Mouse (Mus musculus) heart, adult 2 months (tissue): ENCODE measurements around the gene Snw1.

ENCODE experiments used
- CTCF ChIP-seq: fragments of 200-600 bp; IDR thresholded peaks from 2 replicates; pipeline ENCODE4 v1.8.1; 2022; ENCODE audit warnings: antibody characterized with exemption, mild to moderate bottlenecking, moderate library complexity
- EP300 ChIP-seq: fragments of 200-500 bp; IDR thresholded peaks from 2 replicates; pipeline ENCODE4 v1.6.1; 2011; ENCODE audit warnings: low read depth, low read length, control low read depth; ENCODE audit not compliant: insufficient read depth
- POLR2A ChIP-seq: fragments of 200-500 bp; IDR thresholded peaks from 2 replicates; pipeline ENCODE4 v1.6.1; 2011; ENCODE audit warnings: mild to moderate bottlenecking, low read depth, low read length, control low read depth; ENCODE audit not compliant: insufficient read depth

DNA sequence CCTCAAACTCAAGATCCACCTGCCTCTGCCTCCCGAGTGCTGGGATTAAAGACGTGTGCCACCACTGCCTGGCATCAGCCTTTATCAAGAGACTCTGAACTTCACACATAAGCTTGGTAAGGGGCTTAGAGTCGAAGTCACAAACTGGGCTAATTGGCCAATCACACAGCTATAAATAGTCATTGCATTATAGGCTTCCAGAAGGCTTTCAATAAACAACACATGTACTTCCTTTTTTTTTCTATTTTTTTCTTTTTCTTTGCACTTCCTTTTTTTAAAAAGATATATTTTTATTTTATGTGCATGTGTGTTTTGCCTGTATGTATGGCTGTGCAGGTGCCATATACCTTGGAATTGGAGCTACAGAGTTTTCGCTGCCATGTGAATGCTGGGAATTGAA, 56.7 kb downstream of the Snw1 start:
- TF ChIP-seq CTCF (no peak), POLR2A (no peak), EP300 (no peak)
